Mouse (Mus musculus) naive thymus-derived CD4-positive, alpha-beta T cell, adult 5 months (primary cell): ENCODE results near the gene E2f1. TPM values are rescaled to one million over a fixed set of nuclear protein-coding genes. Genes with fewer than 3 reads are reported as not detected.

Experiments used
- polyA plus RNA-seq: library from polyadenylated mRNA; unstranded; fragments of 100-300 nt; shearing (Covaris generic); gene quantifications from one replicate; pipeline ENCODE4 v1.2.1, GENCODE M21; 2017

Gene E2f1
- 3.2 TPM for polyA plus RNA-seq

GRCm38 (mm10) chr2:154569836-154570286 lies at the start of gene E2f1:
Gene E2f1 (minus strand): TSS chr2:154569892.

DNA sequence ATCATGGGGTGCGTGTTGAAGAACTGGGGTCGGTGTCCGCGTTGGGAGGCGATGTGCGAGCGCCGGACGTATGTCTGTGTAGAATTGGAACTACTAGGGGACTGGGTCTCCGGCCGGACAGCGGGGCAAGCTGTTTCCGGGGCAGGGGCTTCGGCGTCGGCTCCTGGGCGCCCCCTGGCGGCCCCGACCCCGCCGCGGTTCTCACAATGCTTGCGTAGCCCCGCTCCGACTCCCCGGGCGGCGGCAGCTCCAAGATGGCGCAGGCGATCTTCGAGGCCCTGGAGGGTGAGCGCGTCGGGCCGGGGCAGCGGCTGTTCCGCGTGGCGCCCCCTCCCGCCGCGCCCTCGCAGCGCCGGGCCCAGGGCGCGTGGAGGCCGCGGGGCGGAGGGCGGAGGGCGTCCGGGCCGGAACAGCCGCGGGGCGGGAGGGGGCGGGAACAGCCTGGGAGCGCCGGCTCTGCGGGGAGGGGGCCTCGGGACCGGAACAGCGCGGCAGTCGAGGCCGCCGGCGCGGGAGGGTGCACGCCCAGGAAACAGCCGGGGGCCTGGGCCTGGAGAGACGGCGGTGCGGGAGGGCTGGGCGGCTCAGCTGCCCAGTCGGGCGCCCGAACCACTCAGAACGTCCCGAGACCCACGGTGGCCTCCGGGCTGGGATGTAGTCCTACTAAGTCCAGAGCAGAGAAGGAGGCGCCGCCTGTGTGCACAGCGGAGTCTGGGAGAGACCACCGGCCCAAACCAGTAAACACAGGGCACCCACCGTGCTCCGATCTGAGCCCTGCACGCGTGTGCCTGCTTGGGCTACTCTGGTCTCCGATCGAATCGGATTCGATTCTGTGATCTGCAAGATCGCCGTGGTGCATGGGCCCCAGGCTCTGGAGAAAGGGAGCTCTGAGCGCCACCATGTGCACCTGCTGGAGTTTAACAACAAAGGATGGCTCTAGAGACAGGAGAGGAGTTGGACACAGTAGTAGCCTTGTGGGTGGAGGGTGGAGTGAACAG lies 43.7 kb upstream of the E2f1 start, which contains the start of the genes Zfp341 and 4930519P11Rik:
TSS of gene Zfp341 (plus strand) at position 180 of the 998 bp plus-strand sequence.
TSS of gene 4930519P11Rik (minus strand) at position 320 of the 998 bp plus-strand sequence.

DNA sequence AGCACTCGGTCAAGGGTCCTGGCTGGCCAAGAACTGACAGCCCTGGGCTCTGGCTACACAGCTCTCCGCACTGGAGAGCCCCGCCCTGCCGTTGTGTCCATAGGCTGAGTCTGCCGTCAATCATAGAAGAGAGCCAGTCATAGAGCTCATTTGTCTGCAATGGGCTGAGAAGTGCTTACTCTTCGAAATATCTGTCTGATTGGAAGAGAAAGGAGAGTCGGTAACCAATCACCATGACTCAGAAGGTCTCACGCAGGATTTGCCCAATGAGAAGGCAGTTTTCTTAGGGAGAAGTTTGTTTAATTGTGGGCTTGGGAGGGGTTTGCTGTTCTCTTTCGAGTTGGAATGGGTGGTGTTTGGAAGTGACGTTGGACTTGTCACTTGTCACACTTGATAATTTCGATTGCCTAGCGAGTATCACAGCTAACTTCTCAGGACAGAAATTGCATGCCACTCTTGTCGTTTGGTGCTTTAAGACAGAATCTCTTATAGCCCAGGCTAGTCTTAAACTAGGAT lies 34.0 kb upstream of the E2f1 start, which contains the start of gene Pxmp4:
TSS of gene Pxmp4 (minus strand) at position 71 of the 516 bp plus-strand sequence.

DNA sequence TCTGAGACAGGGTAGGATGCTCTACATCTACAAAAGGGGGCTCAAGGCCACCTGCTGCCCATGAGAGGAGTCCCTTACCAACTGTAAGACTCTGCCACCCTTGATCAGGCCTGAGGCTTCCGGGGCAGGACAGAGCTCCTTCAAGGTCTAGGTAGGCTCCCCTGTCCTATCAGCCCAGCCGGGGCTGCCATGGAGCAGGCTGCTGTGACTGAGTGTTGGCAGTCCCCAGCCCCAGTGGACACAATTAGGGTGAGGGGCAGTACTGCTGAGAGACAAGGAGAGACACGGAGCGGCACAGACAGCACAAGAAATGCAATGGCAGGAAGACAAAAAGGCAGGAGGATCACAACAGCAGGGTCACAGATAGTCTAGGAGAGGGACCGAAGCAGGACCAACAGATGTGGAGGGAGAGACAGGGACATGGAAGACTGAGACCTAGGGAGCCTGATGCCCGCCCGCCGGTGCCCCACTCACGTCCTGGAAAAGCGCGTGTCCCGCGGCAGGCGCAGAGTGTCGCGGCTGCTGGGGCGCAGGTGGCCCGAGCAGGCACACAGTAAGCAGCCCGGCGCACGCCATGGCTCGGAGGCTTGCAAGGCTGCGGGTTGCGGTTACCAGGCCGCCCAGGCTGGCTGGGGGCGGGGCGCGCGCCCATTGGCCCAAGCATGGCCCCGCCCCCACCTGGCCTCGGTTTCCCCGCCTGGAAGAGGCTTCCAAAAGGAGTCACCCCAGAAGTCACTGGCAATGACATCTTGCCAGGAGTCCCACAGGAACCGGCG lies 11.2 kb downstream of the E2f1 start, which contains the start of gene Necab3:
TSS of gene Necab3 (minus strand) at position 627 of the 776 bp plus-strand sequence.

DNA sequence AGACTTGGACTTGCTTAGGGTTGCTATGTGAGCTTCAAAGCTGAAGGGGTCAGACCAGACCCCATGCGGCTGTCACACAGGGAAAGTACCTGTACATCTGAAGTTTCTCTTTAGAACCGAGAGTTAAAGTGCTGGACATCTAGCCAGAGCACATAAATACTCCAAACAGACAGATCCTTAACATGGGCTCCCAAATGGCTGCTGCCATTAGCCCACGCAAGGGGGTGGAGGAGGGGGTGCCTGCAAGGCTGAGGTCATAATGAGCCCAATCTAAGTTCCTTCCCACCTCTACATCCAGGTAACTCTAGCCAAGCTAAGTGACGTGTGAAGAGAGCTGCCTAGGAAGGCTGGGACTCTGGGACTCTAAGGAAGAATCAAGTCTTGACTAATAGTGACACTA lies 18.2 kb downstream of the E2f1 start, which contains the start of gene Actl10:
TSS of gene Actl10 (plus strand) at position 301 of the 400 bp plus-strand sequence.

GRCm38 (mm10) chr2:154546711-154547110 lies 23.0 kb downstream of the E2f1 start, which contains the start of gene 1700003F12Rik:
Gene 1700003F12Rik (plus strand): TSS chr2:154547085.

Other genes with a start within 250 kb of the E2f1 start
- gene Cdk5rap1, start 196.9 kb downstream of the E2f1 start, polyA plus RNA-seq = 14.9 TPM
- gene Snta1, start 161.8 kb downstream of the E2f1 start, polyA plus RNA-seq = not detected
- gene Cbfa2t2, start 133.4 kb downstream of the E2f1 start, polyA plus RNA-seq = 34.7 TPM
- gene 1700003F12Rik, start 22.8 kb downstream of the E2f1 start, polyA plus RNA-seq = not detected
- gene Actl10, start 18.1 kb downstream of the E2f1 start, polyA plus RNA-seq = not detected
- gene Necab3, start 11.0 kb downstream of the E2f1 start, polyA plus RNA-seq = 0.65 TPM
- gene Pxmp4, start 33.8 kb upstream of the E2f1 start, polyA plus RNA-seq = 17.0 TPM
- 0.91 TPM for gene Zfp341, start 43.4 kb upstream of the E2f1 start, polyA plus RNA-seq
- gene 4930519P11Rik, start 43.5 kb upstream of the E2f1 start, polyA plus RNA-seq = not detected
- 24.5 TPM for gene Chmp4b, start 81.8 kb upstream of the E2f1 start, polyA plus RNA-seq
- not detected for gene Gm14214, start 200.1 kb upstream of the E2f1 start, polyA plus RNA-seq
- 170 TPM for gene Raly, start 221.2 kb upstream of the E2f1 start, polyA plus RNA-seq
- gene a, start 221.5 kb upstream of the E2f1 start, polyA plus RNA-seq = not detected